In genomic region chr17:40873582-40874011, GRCm38 (mm10) we compare ENCODE assay signal across 18 mouse cellular contexts. TPM values are rescaled to one million over a fixed set of nuclear protein-coding genes. Genes with fewer than 3 reads are reported as not detected.
DNase-seq lines count a peak whose midpoint lies in the region; ATAC-seq and TF ChIP-seq lines count a peak whose summit lies in the region.
"Had no signal": no experiment of that assay in that cellular context is flagged by ENCODE, and none has a peak within 500 bp of the region (broad histone marks: within the 10 kb centered on the region; RNA-seq: fewer than 3 reads in every experiment).

No protein-coding gene starts in this region.

- no peaks in the 10 kb centered on the region for H3K9me3 ChIP-seq in hindbrain, postnatal 0 days (ENCODE audit: low read length)
- H3K9me3 ChIP-seq: heart, embryonic 13.5 days had no signal

- H3K4me2 ChIP-seq in hindbrain, postnatal 0 days (ENCODE audit: low read depth, low read length) = no peak overlapping the region
- H3K4me2 ChIP-seq: heart, embryonic 13.5 days had no signal

- H3K27me3 ChIP-seq in hindbrain, postnatal 0 days (ENCODE audit: insufficient read depth, low read length) = no peaks in the 10 kb centered on the region
- H3K27me3 ChIP-seq: heart, embryonic 13.5 days; Patski had no signal

- peak; percentile 12 for DNase-seq in adrenal gland, postnatal 10 days
- DNase-seq in adrenal gland, adult 18-20 months (ENCODE audit: low spot score in 2 of 2) = no peak
- peak; percentile 78 for DNase-seq in 3T3-L1 (ENCODE audit: low read depth, low spot score)
- peak; percentile 61 for DNase-seq in kidney, postnatal 14 days
- DNase-seq in hindbrain, postnatal 0 days (ENCODE audit: low spot score) = no peak
- DNase-seq in left cerebral cortex, adult 8-10 months (ENCODE audit: low spot score in 2 of 2) = no peak
- DNase-seq: left cerebral cortex, postnatal 4 days; right cerebral cortex, postnatal 25 days; thymus, adult 2 months had no signal

- ATAC-seq in granulocyte monocyte progenitor cell, adult 5-6 weeks (replicated peaks; ENCODE audit: poor library complexity, severe bottlenecking) = peak; percentile 25
- ATAC-seq in cerebellum, adult (ENCODE audit: insufficient number of reproducible peaks, low FRiP score, low TSS enrichment) = no peak
- ATAC-seq in hindbrain, postnatal 0 days = no peak
- ATAC-seq: Patski had no signal

- H3K4me3 ChIP-seq in hindbrain, postnatal 0 days (ENCODE audit: low read length) = no peak overlapping the region
- H3K4me3 ChIP-seq: heart, embryonic 13.5 days had no signal

- H3K27ac ChIP-seq in hindbrain, postnatal 0 days = no peak overlapping the region
- H3K27ac ChIP-seq: heart, embryonic 13.5 days had no signal

- no peak overlapping the region for H3K9ac ChIP-seq in hindbrain, postnatal 0 days (replicated peaks; ENCODE audit: low read length)
- H3K9ac ChIP-seq: heart, embryonic 13.5 days had no signal

- no peaks in the 10 kb centered on the region for H3K36me3 ChIP-seq in hindbrain, postnatal 0 days (ENCODE audit: insufficient read depth, low read length)

- WGBS in hindbrain, postnatal 0 days = 51% methylated on average over 2 of the region's 2 CpGs

- H3K4me1 ChIP-seq in hindbrain, postnatal 0 days (ENCODE audit: insufficient read depth, low read length) = no peaks in the 10 kb centered on the region

- TF ChIP-seq CTCF in hindbrain, postnatal 0 days (IDR thresholded peaks at IDR 0.05; ENCODE audit: low read depth) = no peak

RNA-seq across cellular contexts. Expression of gene 9130008F23Rik, which starts 6.8 kb away (rescaled TPM):
- 1 to 10 TPM; 1.6 to 1.7 TPM for total RNA-seq in adrenal gland, postnatal 10 days (2021)
- 1 to 10 TPM in 1 of 2 experiments, under 1 TPM in 1; 0.90 to 1.2 TPM for total RNA-seq in adrenal gland, adult 18-20 months (2021)
- 3.0 and 5.0 TPM in 2 replicates for total RNA-seq in granulocyte monocyte progenitor cell, adult 5-6 weeks (2014; fragmentation: Nextera tagmentation)
- 5.6 and 6.2 TPM in 2 replicates for total RNA-seq in granulocyte monocyte progenitor cell, adult 5-6 weeks (2017)
- 1.2 and 1.9 TPM in 2 replicates for total RNA-seq in hindbrain, postnatal 0 days (2014; rRNA removed)
- 0.89 TPM in 2 replicates for polyA plus RNA-seq in hindbrain, postnatal 0 days (2015; fragmentation: Nextera tagmentation; extraction: Ambion mirVana)
- under 1 TPM in 1 of 4 experiments, not detected in 3; 0.26 TPM for total RNA-seq in left cerebral cortex, adult 8-10 months (2022)
- total RNA-seq: neutrophil, adult 5-6 weeks had no signal

RNA-seq across cellular contexts. Expression of gene Glyatl3, which starts 40.6 kb away (rescaled TPM):
- not detected for total RNA-seq in adrenal gland, postnatal 10 days (2021)
- not detected for total RNA-seq in adrenal gland, adult 18-20 months (2021)
- total RNA-seq in granulocyte monocyte progenitor cell, adult 5-6 weeks (2014; fragmentation: Nextera tagmentation) = not detected in 2 replicates
- total RNA-seq in granulocyte monocyte progenitor cell, adult 5-6 weeks (2017) = not detected in 2 replicates
- total RNA-seq in hindbrain, postnatal 0 days (2014; rRNA removed) = not detected in 2 replicates
- polyA plus RNA-seq in hindbrain, postnatal 0 days (2015; fragmentation: Nextera tagmentation; extraction: Ambion mirVana) = not detected in 2 replicates
- not detected for total RNA-seq in left cerebral cortex, adult 8-10 months (2022)
- total RNA-seq: gastrocnemius, adult 18-20 months; left cerebral cortex, postnatal 4 days; midbrain, postnatal 0 days; neutrophil, adult 5-6 weeks had no signal
- polyA plus RNA-seq: C2C12; cortical plate, adult 2 months; heart, embryonic 13.5 days; midbrain, postnatal 0 days; Patski had no signal

Comparison
In these comparisons a context has a peak if more than half of its experiments do, and no peak if none do; other contexts are left out.
1. DNase-seq: peak in adrenal gland, postnatal 10 days (single experiment), 3T3-L1 (single experiment) and kidney, postnatal 14 days (single experiment); none in adrenal gland, adult 18-20 months (0 of 2), hindbrain, postnatal 0 days (single experiment) and left cerebral cortex, adult 8-10 months (0 of 2).